Mouse (Mus musculus) thymus, adult 2 months (tissue): ENCODE data around the gene Spem1.

Source experiments
- CTCF ChIP-seq: fragments of 200-500 bp; IDR thresholded peaks from 2 replicates; pipeline ENCODE4 v1.5.1; 2012; ENCODE audit warnings: mild to moderate bottlenecking, control low read depth, low read length, moderate library complexity, borderline replicate concordance; ENCODE audit not compliant: control insufficient read depth, poor library complexity, insufficient read depth; ENCODE audit errors: extremely low read depth
- POLR2A ChIP-seq: fragments of 200-500 bp; IDR thresholded peaks from 2 replicates; pipeline ENCODE4 v1.6.1; 2012; ENCODE audit warnings: mild to moderate bottlenecking, low read length, control low read depth, moderate library complexity; ENCODE audit not compliant: control insufficient read depth, poor library complexity, insufficient read depth; ENCODE audit errors: extremely low read depth

- no peak for TF ChIP-seq CTCF
- no peak for TF ChIP-seq POLR2A
Measured at GRCm38 (mm10) chr11:69835326-69835965, 13.5 kb upstream of the Spem1 start.
